In genomic region chr15:103339961-103340337, GRCm38 (mm10) we compare ENCODE assay signal across 8 mouse cellular contexts. TPM values are rescaled to one million over a fixed set of nuclear protein-coding genes. Genes with fewer than 3 reads are reported as not detected.
DNase-seq lines count a peak whose midpoint lies in the region; ATAC-seq and TF ChIP-seq lines count a peak whose summit lies in the region.

TSS of gene Zfp385a (minus strand) at chr15:103340093.

- H3K4me3 ChIP-seq in forebrain, embryonic 13.5 days = peak within 1 kb of the TSS; percentile 54
- peak within 1 kb of the TSS; percentile 50 for H3K4me3 ChIP-seq in hindbrain, embryonic 11.5 days (ENCODE audit: low read depth, low read length)
- peak within 1 kb of the TSS; percentile 68 for H3K4me3 ChIP-seq in left cerebral cortex, adult 2 months
- peak within 1 kb of the TSS; percentile 71 for H3K4me3 ChIP-seq in spleen, adult 2 months (ENCODE audit: extremely low read depth, insufficient read depth, insufficient read length)

- no peaks in the 10 kb centered on the region for H3K9me3 ChIP-seq in forebrain, embryonic 13.5 days (replicated peaks)
- H3K9me3 ChIP-seq in hindbrain, embryonic 11.5 days (ENCODE audit: control insufficient read depth, low read length) = no peaks in the 10 kb centered on the region

- 1% methylated on average over 26 of the region's 26 CpGs for WGBS in forebrain, embryonic 13.5 days
- under 1% methylated on average over 26 of the region's 26 CpGs for WGBS in hindbrain, embryonic 11.5 days
- 2% methylated on average over 24 of the region's 26 CpGs for WGBS in spleen, adult 2 months

- peaks cover 6% of the 10 kb centered on the region; the same call in 1 of the 2 replicates for H3K36me3 ChIP-seq in forebrain, embryonic 13.5 days (ENCODE audit: poor library complexity, severe bottlenecking)
- H3K36me3 ChIP-seq in hindbrain, embryonic 11.5 days (ENCODE audit: control insufficient read depth, insufficient read depth, low read length) = no peaks in the 10 kb centered on the region
- H3K36me3 ChIP-seq in spleen, adult 2 months (ENCODE audit: control insufficient read depth, insufficient read depth, low read length) = no peaks in the 10 kb centered on the region

- TF ChIP-seq POLR2A in spleen, adult 2 months (IDR thresholded peaks at IDR 0.05; ENCODE audit: low read depth, low read length) = no peak

- H3K9ac ChIP-seq in forebrain, embryonic 13.5 days = peak within 1 kb of the TSS; percentile 63
- peak within 1 kb of the TSS; percentile 55 for H3K9ac ChIP-seq in hindbrain, embryonic 11.5 days (ENCODE audit: low read depth, low read length)

- peaks cover 51% of the 10 kb centered on the region for H3K27me3 ChIP-seq in forebrain, embryonic 13.5 days
- H3K27me3 ChIP-seq in hindbrain, embryonic 11.5 days (ENCODE audit: control insufficient read depth, insufficient read depth, low read length) = peaks cover 9% of the 10 kb centered on the region
- H3K27me3 ChIP-seq in spleen, adult 2 months (ENCODE audit: control insufficient read depth, insufficient read depth, low read length) = no peaks in the 10 kb centered on the region

- ATAC-seq in forebrain, embryonic 13.5 days = peak; percentile 61
- peak; percentile 39 for ATAC-seq in hindbrain, embryonic 11.5 days (ENCODE audit: low FRiP score)
- ATAC-seq in megakaryocyte progenitor cell, adult 5-6 weeks (replicated peaks; ENCODE audit: poor library complexity) = peak; percentile 58

- no peak within 1 kb of the TSS for H3K27ac ChIP-seq in forebrain, embryonic 13.5 days
- 0 out of 2 replicates have a peak within 1 kb of the TSS, but pooled peaks have one; percentile 27 for H3K27ac ChIP-seq in hindbrain, embryonic 11.5 days (ENCODE audit: low read depth, low read length)
- peak within 1 kb of the TSS; percentile 80 for H3K27ac ChIP-seq in left cerebral cortex, adult 2 months
- no peak within 1 kb of the TSS for H3K27ac ChIP-seq in spleen, adult 2 months (ENCODE audit: insufficient read depth, low read length)

- TF ChIP-seq CTCF in left cerebral cortex, adult 2 months (IDR thresholded peaks at IDR 0.05) = peak; percentile 12; the same call in 1 of the 2 replicates
- peak; percentile 8; the same call in 1 of the 2 replicates for TF ChIP-seq CTCF in spleen, adult 2 months (IDR thresholded peaks at IDR 0.05; ENCODE audit: extremely low read depth, insufficient read depth, insufficient read length, insufficient replicate concordance)

- peaks cover 24% of the 10 kb centered on the region for H3K4me1 ChIP-seq in forebrain, embryonic 13.5 days
- H3K4me1 ChIP-seq in hindbrain, embryonic 11.5 days (replicated peaks; ENCODE audit: control insufficient read depth, insufficient read depth, low read length) = 0 out of 2 replicates have a peak, but pooled peaks cover 2% of the 10 kb centered on the region
- peaks cover 11% of the 10 kb centered on the region; the same call in 1 of the 2 replicates for H3K4me1 ChIP-seq in spleen, adult 2 months (ENCODE audit: control insufficient read depth, insufficient read depth, insufficient read length)

- intact Hi-C loops in left cerebral cortex, adult 2 months (cut with DNase I) = loop anchor here (2.0 to 10.0 kb wide), 2 partner anchors 25 to 595 kb away; no protein-coding TSS in a partner anchor

- peak within 1 kb of the TSS; percentile 87 for H3K4me2 ChIP-seq in forebrain, embryonic 13.5 days
- H3K4me2 ChIP-seq in hindbrain, embryonic 11.5 days (replicated peaks; ENCODE audit: low read depth, low read length) = peak within 1 kb of the TSS; percentile 88

- peak; percentile 41 to 51 for DNase-seq in cerebellum, adult 18-20 months
- DNase-seq in cerebellum, adult 9-10 months = no peak
- DNase-seq in ZHBTc4 (ENCODE audit: low read depth, low spot score) = peak; percentile 54
- peak; percentile 45 for DNase-seq in hindbrain, embryonic 11.5 days (ENCODE audit: low spot score)
- DNase-seq in left cerebral cortex, adult 2 months (ENCODE audit: extremely low spot score in 1 of 2, low spot score in 2 of 2) = peak; percentile 81 to 85
- DNase-seq in spleen, adult 2 months (ENCODE audit: low read depth in 1 of 2, low spot score in 2 of 2) = peak; percentile 34 to 68

RNA-seq across cellular contexts. Expression of gene Zfp385a, which starts in this region (rescaled TPM):
- 11.3 and 12.0 TPM in 2 replicates for polyA plus RNA-seq in forebrain, embryonic 13.5 days (2015; fragmentation: Nextera tagmentation; extraction: Ambion mirVana)
- 19.7 and 22.2 TPM in 2 replicates for polyA plus RNA-seq in hindbrain, embryonic 11.5 days (2014; fragmentation: Nextera tagmentation; extraction: Ambion mirVana)
- 10 to 100 TPM; 66.1 to 77.5 TPM for total RNA-seq in left cerebral cortex, adult 2 months (2021)
- 11.5 and 12.4 TPM in 2 replicates for total RNA-seq in megakaryocyte progenitor cell, adult 5-6 weeks (2015)
- total RNA-seq in megakaryocyte progenitor cell, adult 5-6 weeks (2017) = 2.0 and 3.2 TPM in 2 replicates
- 28.1 and 31.0 TPM in 2 replicates for polyA plus RNA-seq in spleen, adult 2 months (2012; rRNA removed)

Comparison
In these comparisons a context has a peak if more than half of its experiments do, and no peak if none do; other contexts are left out.
1. RNA of gene Zfp385a (total RNA-seq): 66.1 to 77.5 TPM in left cerebral cortex, adult 2 months; 2.0 to 12.4 TPM in megakaryocyte progenitor cell, adult 5-6 weeks; every median in the first group is over 4 times any median in the second.
2. H3K27ac ChIP-seq: peak in hindbrain, embryonic 11.5 days (single experiment) and left cerebral cortex, adult 2 months (single experiment); none in forebrain, embryonic 13.5 days (single experiment) and spleen, adult 2 months (single experiment).
3. Peak in every context shown above with its lines, with median percentiles within 50 percentile points of each other: ATAC-seq and H3K4me3 ChIP-seq.